Mouse (Mus musculus): ENCODE measurements around the gene Zfp322a. TPM values are rescaled to one million over a fixed set of nuclear protein-coding genes. Genes with fewer than 3 reads are reported as not detected.
"Not testable (repeated sequence)": the region's sequence is repeated elsewhere in the genome, so short reads cannot be mapped to it uniquely, and the experiment has no call there.

Zfp322a gene
- polyA plus RNA-seq, 1 experiment = 16.4 TPM

DNA sequence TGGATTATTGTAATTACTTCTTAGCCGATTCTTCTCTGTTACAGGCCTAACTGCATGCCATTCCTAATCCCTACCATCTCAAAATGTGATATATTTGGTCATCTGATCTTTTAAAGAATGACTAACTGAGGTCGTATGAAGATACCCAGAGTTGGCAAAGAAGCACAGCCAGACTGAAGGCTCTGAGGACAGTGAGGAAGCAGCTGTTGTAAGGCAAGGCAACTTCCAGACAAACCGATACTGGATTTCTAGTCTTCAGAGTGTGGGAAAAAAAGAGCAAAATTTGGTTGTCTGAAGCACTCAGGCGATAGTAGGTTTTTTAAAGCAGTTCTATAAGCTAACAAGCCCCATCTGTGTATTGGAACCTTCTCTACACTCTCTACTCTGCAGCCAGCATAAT lies 7.5 kb downstream of the Zfp322a start:
- H3K27ac ChIP-seq (ENCODE audit: insufficient read depth, low read depth, low read length) = no peak overlapping the region
- TF ChIP-seq CTCF (IDR thresholded peaks at IDR 0.05; ENCODE audit: low read depth, low read length) = no peak
- TF ChIP-seq POLR2A (IDR thresholded peaks at IDR 0.05; ENCODE audit: borderline replicate concordance, low read depth, low read length) = no peak
- no peak overlapping the region for H3K4me3 ChIP-seq (ENCODE audit: insufficient read depth, low read length)
- H3K4me1 ChIP-seq (ENCODE audit: control insufficient read depth, insufficient read depth, low read length) = no peaks in the 10 kb centered on the region

DNA sequence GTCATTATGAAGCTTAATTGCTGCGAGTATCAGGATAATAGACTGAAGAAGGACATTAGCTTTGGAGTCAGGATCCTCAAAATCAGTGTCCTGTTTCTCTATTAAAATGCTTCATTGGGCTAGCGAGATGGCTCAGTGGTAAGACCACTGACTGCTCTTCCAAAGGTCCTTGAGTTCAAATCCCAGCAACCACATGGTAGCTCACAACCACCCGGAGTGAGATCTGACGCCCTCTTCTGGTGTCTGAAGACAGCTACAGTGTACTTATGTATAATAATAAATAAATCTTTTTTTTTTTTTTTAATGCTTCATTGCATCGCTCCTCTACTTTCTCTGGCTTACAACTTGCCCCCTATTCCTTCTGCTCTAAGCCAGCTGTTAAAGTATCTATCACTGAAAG lies 14.5 kb downstream of the Zfp322a start:
- not testable (repeated sequence) for H3K4me3 ChIP-seq (ENCODE audit: insufficient read depth, low read length); H3K27ac ChIP-seq (ENCODE audit: insufficient read depth, low read depth, low read length); H3K4me1 ChIP-seq (ENCODE audit: control insufficient read depth, insufficient read depth, low read length)

DNA sequence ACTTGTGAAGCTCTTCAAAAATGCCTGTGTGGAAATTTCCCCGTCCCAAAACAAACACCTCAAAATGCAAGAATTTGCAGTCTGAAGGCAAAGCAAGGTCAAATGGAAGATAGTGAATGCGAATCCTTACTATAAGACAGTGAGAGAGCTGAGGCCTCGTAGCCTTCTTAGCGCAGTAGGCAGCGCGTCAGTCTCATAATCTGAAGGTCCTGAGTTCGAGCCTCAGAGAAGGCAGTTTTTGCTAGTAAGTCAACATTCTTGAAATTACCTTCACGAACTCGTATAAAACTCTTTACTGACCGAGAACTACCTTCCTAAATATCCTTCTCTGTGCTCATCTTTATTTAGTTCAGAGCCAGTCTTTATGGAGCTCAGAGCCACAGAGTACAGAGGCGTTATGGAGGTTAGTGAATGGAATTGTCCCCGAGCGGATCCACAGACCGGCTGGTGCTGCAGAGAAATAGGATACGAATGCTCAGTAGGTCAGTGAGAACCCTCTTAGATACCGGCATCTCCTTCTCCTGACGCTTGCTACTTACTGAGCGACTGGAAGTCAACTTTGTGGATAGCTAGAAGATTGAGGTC lies 51.6 kb downstream of the Zfp322a start:
- H3K4me1 ChIP-seq (ENCODE audit: control insufficient read depth, insufficient read depth, low read length) = peaks cover 8% of the 10 kb centered on the region
- TF ChIP-seq CTCF (IDR thresholded peaks at IDR 0.05; ENCODE audit: low read depth, low read length) (no peak), POLR2A (IDR thresholded peaks at IDR 0.05; ENCODE audit: borderline replicate concordance, low read depth, low read length) (no peak)
- peak overlapping the region; percentile 5; the same call in 1 of the 2 replicates for H3K4me3 ChIP-seq (ENCODE audit: insufficient read depth, low read length)
- H3K27ac ChIP-seq (ENCODE audit: insufficient read depth, low read depth, low read length) = no peak overlapping the region

DNA sequence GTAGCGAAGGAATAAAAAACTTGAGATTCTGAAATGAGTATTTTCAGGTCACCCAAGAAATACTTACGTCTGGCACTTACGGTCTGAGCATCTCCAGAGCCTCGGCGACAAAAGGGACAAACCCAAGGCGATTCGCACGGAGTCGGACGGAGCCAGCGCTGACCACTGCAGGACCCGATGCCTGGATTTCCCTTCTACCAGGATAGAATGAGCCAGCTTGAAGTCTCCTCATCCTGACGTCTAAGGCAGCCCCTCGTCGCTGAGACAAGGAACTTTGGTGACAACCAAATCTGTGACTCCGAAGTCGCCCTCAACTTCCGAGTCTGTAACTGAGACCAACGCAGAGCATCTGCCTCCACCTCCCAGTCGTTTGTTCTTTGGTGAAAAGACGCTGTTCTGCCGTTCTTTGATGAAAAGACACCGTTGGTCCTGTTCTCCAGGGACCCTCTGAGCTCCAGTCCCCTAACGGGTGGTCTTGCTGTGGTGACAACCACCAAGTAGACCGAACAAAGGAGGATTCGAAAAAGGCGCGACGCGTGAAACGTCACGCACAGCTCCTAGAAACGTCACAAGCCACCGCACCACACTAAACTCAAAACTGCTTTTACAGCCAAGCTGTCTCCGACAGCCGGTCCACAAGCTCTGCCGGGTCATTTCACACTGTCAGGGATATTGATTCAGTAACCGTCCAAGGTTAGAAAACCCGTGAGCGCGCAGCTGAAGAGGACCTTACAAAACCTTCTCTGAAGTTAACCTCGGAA lies 55.9 kb downstream of the Zfp322a start:
- Histone ChIP-seq H3K4me3 (ENCODE audit: insufficient read depth, low read length) (peak overlapping the region; percentile 61), H3K27ac (ENCODE audit: insufficient read depth, low read depth, low read length) (no peak overlapping the region), H3K4me1 (ENCODE audit: control insufficient read depth, insufficient read depth, low read length) (peaks cover 10% of the 10 kb centered on the region)
- no peak for TF ChIP-seq CTCF (IDR thresholded peaks at IDR 0.05; ENCODE audit: low read depth, low read length)
- TF ChIP-seq POLR2A (IDR thresholded peaks at IDR 0.05; ENCODE audit: borderline replicate concordance, low read depth, low read length) = no peak

DNA sequence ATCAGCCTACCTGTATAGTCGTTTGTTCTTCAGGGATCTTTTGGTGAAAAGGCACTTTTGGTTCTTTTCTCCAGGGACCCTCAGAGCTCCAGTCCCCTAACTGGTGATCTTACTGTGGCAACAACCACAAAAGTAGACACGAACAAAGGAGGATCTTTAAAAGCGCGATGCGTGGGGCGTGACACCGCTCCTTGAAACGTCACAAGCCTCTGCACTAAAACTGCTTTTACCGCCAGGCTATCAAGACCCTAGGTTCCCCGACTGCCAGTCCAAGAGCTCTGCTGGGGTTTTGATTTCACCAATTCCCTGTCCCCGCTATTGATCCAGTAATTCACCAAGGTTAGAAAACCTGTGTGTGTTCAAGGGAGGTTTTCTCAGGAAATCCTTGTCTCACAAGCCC lies 59.0 kb downstream of the Zfp322a start:
- peak overlapping the region; percentile 84 for H3K4me3 ChIP-seq (ENCODE audit: insufficient read depth, low read length)
- no peak overlapping the region for H3K27ac ChIP-seq (ENCODE audit: insufficient read depth, low read depth, low read length)
- no peak for TF ChIP-seq CTCF (IDR thresholded peaks at IDR 0.05; ENCODE audit: low read depth, low read length)
- TF ChIP-seq POLR2A (IDR thresholded peaks at IDR 0.05; ENCODE audit: borderline replicate concordance, low read depth, low read length) = no peak
- peaks cover 15% of the 10 kb centered on the region for H3K4me1 ChIP-seq (ENCODE audit: control insufficient read depth, insufficient read depth, low read length)

DNA sequence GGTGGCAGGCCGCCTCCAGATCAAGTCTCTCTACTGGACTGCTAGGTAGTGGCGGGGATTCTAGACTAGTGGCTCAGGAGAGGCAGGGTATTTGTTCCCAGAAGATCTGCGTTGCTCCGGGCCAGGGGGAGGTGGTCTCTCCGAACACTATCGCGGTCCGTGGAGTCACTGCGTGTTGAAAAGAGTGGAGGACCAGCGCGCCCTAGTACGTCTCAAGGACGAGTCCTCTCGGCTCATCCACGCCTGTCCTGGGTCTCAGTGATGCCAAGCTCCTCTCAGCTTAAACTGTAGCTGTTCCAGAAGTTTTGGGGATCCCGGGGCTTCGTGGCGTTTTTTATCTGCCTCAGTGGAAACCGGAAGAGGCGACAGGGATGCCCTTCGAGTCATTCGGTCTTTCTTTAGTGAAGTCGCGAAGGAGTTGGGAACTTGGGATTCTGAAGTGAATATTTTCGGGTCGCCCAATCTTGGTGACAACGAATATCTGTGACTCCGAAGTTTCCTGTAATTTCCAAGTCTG lies 59.5 kb downstream of the Zfp322a start:
- TF ChIP-seq POLR2A (IDR thresholded peaks at IDR 0.05; ENCODE audit: borderline replicate concordance, low read depth, low read length) = no peak
- no peak for TF ChIP-seq CTCF (IDR thresholded peaks at IDR 0.05; ENCODE audit: low read depth, low read length)
- Histone ChIP-seq H3K4me3 (ENCODE audit: insufficient read depth, low read length) (peak overlapping the region; percentile 84), H3K27ac (ENCODE audit: insufficient read depth, low read depth, low read length) (no peak overlapping the region)

DNA sequence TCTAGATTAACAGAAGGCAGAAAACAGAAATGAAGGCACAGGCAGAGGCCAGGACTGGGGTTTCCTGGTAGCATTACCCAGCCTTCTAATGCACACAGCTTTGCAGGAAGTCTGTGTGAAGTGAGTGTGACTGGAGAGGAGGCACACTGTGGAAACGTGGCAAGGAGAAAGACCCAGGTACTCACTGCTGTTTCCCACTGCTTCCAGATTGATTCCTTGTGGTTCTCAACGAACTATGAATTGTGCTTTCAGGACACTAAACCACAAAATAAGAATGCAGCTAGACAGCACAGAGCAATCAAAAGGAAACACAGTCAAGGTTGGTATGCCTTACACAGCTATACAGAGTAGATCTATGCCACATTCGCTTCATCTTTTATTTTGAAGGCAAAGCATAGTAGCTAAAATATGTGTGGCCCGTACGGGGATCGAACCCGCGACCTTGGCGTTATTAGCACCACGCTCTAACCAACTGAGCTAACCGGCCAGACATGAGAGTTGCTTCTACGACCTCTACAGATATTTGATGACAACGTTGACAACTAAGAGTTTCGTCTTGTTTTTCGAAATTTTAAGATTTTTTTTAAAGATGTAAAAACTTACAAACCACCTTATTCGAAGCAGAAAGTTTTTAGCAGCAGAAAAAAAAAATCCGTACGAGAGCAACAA lies 60.2 kb downstream of the Zfp322a start:
- peak overlapping the region; percentile 84 for H3K4me3 ChIP-seq (ENCODE audit: insufficient read depth, low read length)
- H3K4me1 ChIP-seq (ENCODE audit: control insufficient read depth, insufficient read depth, low read length) = peaks cover 15% of the 10 kb centered on the region
- not testable (repeated sequence) for H3K27ac ChIP-seq (ENCODE audit: insufficient read depth, low read depth, low read length)

More for the DNA sequence above, 59.5 kb downstream of the Zfp322a start:
- peaks cover 15% of the 10 kb centered on the region for H3K4me1 ChIP-seq (ENCODE audit: control insufficient read depth, insufficient read depth, low read length)

DNA sequence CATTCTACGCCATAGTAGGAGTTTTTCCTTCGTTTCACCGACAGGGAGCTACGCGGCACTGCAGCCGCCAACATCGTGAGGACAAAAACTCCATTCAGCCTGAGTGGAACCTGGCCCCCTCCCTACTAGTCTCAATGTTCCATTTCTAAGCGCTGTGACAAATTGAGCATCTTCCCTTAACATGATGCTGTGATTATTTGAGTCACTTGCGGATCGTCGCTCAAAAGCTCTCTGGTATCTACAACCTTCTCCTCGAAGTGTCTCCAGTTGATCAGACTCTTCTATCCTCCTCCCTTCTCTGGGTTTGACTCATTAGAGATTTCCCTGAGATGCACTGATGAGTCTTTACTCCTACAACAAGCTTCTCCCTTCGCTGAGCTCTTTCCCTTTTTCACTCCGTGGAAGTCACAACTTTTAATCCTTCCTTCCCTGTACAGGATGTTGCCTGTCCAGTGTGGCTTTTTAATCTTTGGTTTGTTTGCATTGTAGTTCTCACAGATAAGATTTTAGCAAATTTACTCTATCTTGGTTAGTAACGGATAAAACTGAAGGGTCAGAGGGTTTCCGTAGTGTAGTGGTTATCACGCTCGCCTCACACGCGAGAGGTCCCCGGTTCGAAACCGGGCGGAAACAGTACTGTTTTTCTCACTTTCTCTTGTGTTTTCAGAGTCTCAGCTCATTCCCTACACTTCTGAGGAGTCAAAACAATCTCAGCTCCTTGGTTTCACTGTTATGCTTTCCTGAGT lies 61.8 kb downstream of the Zfp322a start:
- Histone ChIP-seq H3K4me1 (ENCODE audit: control insufficient read depth, insufficient read depth, low read length) (peaks cover 9% of the 10 kb centered on the region), H3K4me3 (ENCODE audit: insufficient read depth, low read length) (peak overlapping the region; percentile 49), H3K27ac (ENCODE audit: insufficient read depth, low read depth, low read length) (no peak overlapping the region)
- TF ChIP-seq POLR2A (IDR thresholded peaks at IDR 0.05; ENCODE audit: borderline replicate concordance, low read depth, low read length) (no peak), CTCF (IDR thresholded peaks at IDR 0.05; ENCODE audit: low read depth, low read length) (no peak)

DNA sequence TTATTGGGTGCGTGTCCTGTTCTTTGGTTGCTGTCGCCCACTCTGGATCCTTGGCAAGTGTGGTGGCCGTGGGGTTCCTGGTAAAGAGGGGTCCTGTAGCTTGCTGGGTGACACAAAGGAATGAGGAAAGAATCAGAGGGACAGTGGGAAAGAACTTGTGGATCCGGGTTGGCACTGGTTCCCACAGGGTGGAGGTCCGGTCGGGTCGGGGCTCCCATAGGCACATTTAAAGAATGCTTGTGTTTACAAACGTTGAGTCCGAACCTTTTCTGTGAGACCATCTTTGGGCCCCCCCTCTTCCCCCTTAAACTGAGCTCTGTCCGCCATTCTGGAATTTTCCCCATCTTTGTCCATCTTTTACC lies 62.3 kb downstream of the Zfp322a start:
- TF ChIP-seq POLR2A (IDR thresholded peaks at IDR 0.05; ENCODE audit: borderline replicate concordance, low read depth, low read length) (no peak), CTCF (IDR thresholded peaks at IDR 0.05; ENCODE audit: low read depth, low read length) (no peak)
- H3K4me1 ChIP-seq (ENCODE audit: control insufficient read depth, insufficient read depth, low read length) = peaks cover 9% of the 10 kb centered on the region
- H3K4me3 ChIP-seq (ENCODE audit: insufficient read depth, low read length) = peak overlapping the region; percentile 49
- H3K27ac ChIP-seq (ENCODE audit: insufficient read depth, low read depth, low read length) = no peak overlapping the region

Other genes starting within 250 kb of the Zfp322a start
- 0.07 and 0.16 TPM in 2 replicates for gene Vmn1r218, start 236.1 kb downstream of the Zfp322a start, polyA plus RNA-seq (2012; ENCODE audit: insufficient read depth, insufficient read length, missing spikeins)
- gene Vmn1r219, start 209.9 kb downstream of the Zfp322a start, polyA plus RNA-seq (2012; ENCODE audit: insufficient read depth, insufficient read length, missing spikeins) = not detected in 2 replicates
- gene Vmn1r220, start 181.2 kb downstream of the Zfp322a start, polyA plus RNA-seq (2012; ENCODE audit: insufficient read depth, insufficient read length, missing spikeins) = not detected in 2 replicates
- gene Vmn1r221, start 155.1 kb downstream of the Zfp322a start, polyA plus RNA-seq (2012; ENCODE audit: insufficient read depth, insufficient read length, missing spikeins) = 0.09 and 0.13 TPM in 2 replicates
- gene Vmn1r222, start 133.3 kb downstream of the Zfp322a start, polyA plus RNA-seq (2012; ENCODE audit: insufficient read depth, insufficient read length, missing spikeins) = not detected in 2 replicates
- gene Vmn1r223, start 122.1 kb downstream of the Zfp322a start, polyA plus RNA-seq (2012; ENCODE audit: insufficient read depth, insufficient read length, missing spikeins) = not detected in 2 replicates
- gene Abt1, start 54.7 kb upstream of the Zfp322a start, polyA plus RNA-seq (2012; ENCODE audit: insufficient read depth, insufficient read length, missing spikeins) = 4.8 and 4.9 TPM in 2 replicates
- gene Btn1a1, start 96.7 kb upstream of the Zfp322a start, polyA plus RNA-seq (2012; ENCODE audit: insufficient read depth, insufficient read length, missing spikeins) = not detected in 2 replicates
- gene Btn2a2, start 119.6 kb upstream of the Zfp322a start, polyA plus RNA-seq (2012; ENCODE audit: insufficient read depth, insufficient read length, missing spikeins) = not detected in 2 replicates
- gene Hist1h4h, start 161.8 kb upstream of the Zfp322a start, polyA plus RNA-seq (2012; ENCODE audit: insufficient read depth, insufficient read length, missing spikeins) = 2.5 and 3.1 TPM in 2 replicates
- 42.5 and 76.9 TPM in 2 replicates for gene Hist1h2af, start 164.7 kb upstream of the Zfp322a start, polyA plus RNA-seq (2012; ENCODE audit: insufficient read depth, insufficient read length, missing spikeins)
- gene Hist1h3g, start 166.2 kb upstream of the Zfp322a start, polyA plus RNA-seq (2012; ENCODE audit: insufficient read depth, insufficient read length, missing spikeins) = not detected in 2 replicates
- gene Hist1h2bh, start 174.2 kb upstream of the Zfp322a start, polyA plus RNA-seq (2012; ENCODE audit: insufficient read depth, insufficient read length, missing spikeins) = 0.71 and 0.97 TPM in 2 replicates
- gene Hist1h3f, start 174.8 kb upstream of the Zfp322a start, polyA plus RNA-seq (2012; ENCODE audit: insufficient read depth, insufficient read length, missing spikeins) = 0.80 TPM in 1 of 2 replicates, not detected in the other
- 4.7 TPM in 1 of 2 replicates, not detected in the other for gene Hist1h4f, start 182.4 kb upstream of the Zfp322a start, polyA plus RNA-seq (2012; ENCODE audit: insufficient read depth, insufficient read length, missing spikeins)
- gene Hist1h1d, start 184.1 kb upstream of the Zfp322a start, polyA plus RNA-seq (2012; ENCODE audit: insufficient read depth, insufficient read length, missing spikeins) = 0.11 and 0.39 TPM in 2 replicates
- gene Hist1h3e, start 193.2 kb upstream of the Zfp322a start, polyA plus RNA-seq (2012; ENCODE audit: insufficient read depth, insufficient read length, missing spikeins) = 1.5 and 3.6 TPM in 2 replicates
- gene Hist1h2ae, start 202.0 kb upstream of the Zfp322a start, polyA plus RNA-seq (2012; ENCODE audit: insufficient read depth, insufficient read length, missing spikeins) = 1.7 TPM in 1 of 2 replicates, not detected in the other
- 9.8 and 11.9 TPM in 2 replicates for gene Hist1h2bg, start 202.2 kb upstream of the Zfp322a start, polyA plus RNA-seq (2012; ENCODE audit: insufficient read depth, insufficient read length, missing spikeins)
- 3.8 and 7.9 TPM in 2 replicates for gene Hist1h2bf, start 205.0 kb upstream of the Zfp322a start, polyA plus RNA-seq (2012; ENCODE audit: insufficient read depth, insufficient read length, missing spikeins)
- gene Hist1h2ad, start 205.2 kb upstream of the Zfp322a start, polyA plus RNA-seq (2012; ENCODE audit: insufficient read depth, insufficient read length, missing spikeins) = not detected in 2 replicates
- gene Hist1h3d, start 206.6 kb upstream of the Zfp322a start, polyA plus RNA-seq (2012; ENCODE audit: insufficient read depth, insufficient read length, missing spikeins) = 2.3 and 3.2 TPM in 2 replicates
- 1.6 and 2.5 TPM in 2 replicates for gene Hist1h4d, start 212.4 kb upstream of the Zfp322a start, polyA plus RNA-seq (2012; ENCODE audit: insufficient read depth, insufficient read length, missing spikeins)

Measured in bone marrow macrophage, adult 2 months (primary cell).